Mouse (Mus musculus): ENCODE measurements at regions not wholly inside any gene's neighbourhood (a gene's known extent, or its start where the extent isn't known, plus 50 kb on each side); places are given as distances from the start of the nearest gene placed in this dataset.
A peak's percentile ranks its signal among the peaks of the same experiment; 100 is the strongest.
"Not testable (repeated sequence)": the region's sequence is repeated elsewhere in the genome, so short reads cannot be mapped to it uniquely, and the experiment has no call there.

DNA sequence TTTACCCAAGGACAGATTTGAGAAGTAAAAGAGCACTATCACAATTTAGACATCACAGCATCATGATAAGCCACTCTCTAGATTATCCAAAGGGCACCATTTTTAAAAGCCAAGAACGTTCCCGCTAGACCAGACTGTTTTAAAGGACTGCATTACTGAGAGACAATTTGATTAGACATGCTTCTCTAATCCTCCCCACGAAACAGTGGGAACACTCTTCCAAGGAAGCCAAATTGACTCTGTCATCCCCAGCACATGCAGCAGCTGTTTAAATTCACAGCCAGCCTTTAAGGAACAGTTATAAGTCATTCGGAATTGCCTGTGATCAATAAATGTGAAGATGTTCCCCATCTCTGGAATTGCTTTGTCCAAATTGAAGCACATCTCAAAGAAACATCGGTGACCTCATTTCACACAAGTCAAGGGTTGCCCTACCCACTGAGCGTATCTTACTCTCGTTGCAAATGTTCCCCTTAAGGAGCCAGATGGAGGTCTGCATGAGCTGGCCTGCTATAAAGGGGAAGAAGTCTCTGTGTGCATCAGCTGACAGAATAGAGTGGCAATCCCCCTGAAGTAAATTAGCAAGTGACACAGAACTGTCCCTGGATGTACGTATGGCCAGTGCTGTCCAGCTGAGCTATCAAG, 393.2 kb downstream of the Pid1 start:
- DNase-seq: no peak

- not testable (repeated sequence) for DNase-seq
These were observed 399.3 kb downstream of the Pid1 start for GRCm38 (mm10) chr1:83964631-83965030.

GRCm38 (mm10) chr1:83961761-83962160, 402.2 kb downstream of the Pid1 start:
- no peak for DNase-seq

- DNase-seq: no peak
These were observed 404.2 kb downstream of the Pid1 start for GRCm38 (mm10) chr1:83959756-83960155.

- DNase-seq: no peak
These were observed 441.1 kb downstream of the Pid1 start for GRCm38 (mm10) chr1:83922900-83923299.

- no peak for DNase-seq
These were observed 448.5 kb downstream of the Pid1 start for GRCm38 (mm10) chr1:83915454-83915853.

GRCm38 (mm10) chr1:83907347-83907746, 456.6 kb downstream of the Pid1 start:
- peak in 1 of 2 experiments; percentile 3 for DNase-seq

- peak; percentile 64 to 69 for DNase-seq
These were observed 457.1 kb downstream of the Pid1 start for GRCm38 (mm10) chr1:83906906-83907305.

GRCm38 (mm10) chr1:83900135-83900534, 463.8 kb downstream of the Pid1 start:
- DNase-seq: no peak

DNA sequence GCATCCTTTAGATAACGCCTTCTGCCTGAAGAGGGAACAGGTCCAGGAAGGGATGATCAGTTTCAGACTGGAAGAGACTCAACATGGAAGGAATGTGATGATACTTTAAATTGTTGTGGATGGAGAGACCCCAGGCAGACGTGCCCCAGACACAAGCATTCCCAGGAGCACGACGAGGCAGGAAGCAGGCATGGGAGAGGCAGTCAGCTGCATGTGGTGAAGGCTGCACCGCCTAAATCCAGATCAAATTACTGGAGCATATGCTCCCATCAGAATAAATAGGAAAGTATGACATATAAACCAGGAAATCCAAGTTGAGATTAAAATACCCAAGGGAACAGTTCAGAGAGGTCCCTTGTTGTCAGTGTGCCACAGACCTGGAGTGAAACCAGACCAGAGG, 467.3 kb downstream of the Pid1 start:
- no peak for DNase-seq

- no peak for DNase-seq
These were observed 471.1 kb upstream of the Sphkap start for GRCm38 (mm10) chr1:83879109-83879399.

DNA sequence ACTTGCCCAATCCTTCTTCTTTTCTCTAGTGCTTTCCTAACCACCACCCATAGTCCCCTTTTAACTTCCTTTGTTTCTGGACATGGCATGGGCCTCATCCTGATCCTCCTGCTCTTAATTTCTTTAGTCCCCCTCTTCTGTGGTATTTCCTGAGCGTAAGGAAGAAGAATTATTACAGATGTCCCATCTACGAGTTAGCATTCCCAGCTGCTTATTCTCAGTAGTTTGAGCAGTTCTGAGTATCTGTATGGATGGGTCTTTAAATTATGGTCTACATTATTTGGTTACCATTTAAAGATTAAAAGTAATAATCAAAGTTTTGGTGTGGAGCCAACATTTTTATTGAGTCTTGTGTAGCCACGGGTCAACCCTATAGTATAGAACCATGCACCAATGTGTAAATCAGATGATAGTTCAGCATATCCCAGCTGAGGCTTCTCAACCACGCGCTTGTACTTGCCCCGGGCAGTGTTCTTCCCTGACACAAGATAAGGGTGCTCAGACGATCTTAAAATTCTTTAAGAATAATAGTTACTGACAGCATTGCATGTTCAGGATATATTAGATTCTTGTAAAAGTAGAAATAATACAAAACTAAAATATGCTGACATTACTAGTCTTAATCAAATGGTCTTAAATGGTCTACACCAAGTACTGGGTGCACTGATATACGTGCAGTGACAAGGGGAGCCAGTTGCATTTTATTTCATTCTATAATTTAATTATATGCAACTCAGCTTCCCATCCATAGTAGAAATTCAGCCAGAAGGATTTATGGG, 470.5 kb upstream of the Sphkap start:
- DNase-seq: no peak

- DNase-seq: peak in 1 of 2 experiments; percentile 3
These were observed 463.0 kb upstream of the Sphkap start for GRCm38 (mm10) chr1:83870853-83871567.

DNA sequence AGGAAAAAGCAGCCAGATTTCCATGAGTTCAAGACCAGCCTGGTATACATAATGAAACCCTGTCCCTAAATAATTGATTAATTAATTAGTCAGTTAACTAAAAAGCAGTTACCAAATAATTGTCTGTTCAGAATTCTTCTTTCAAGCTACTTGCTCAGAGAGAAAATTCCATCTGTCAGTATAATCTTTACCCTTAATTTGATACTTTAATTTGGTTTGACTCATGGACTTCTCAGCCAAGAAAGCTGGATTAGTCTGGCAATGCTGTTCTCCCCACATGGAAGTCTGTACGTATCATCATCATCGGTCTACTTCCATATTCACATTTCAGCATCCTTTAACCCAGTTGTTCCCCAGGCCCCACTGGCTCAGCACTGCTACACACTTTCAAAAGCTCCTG, 461.0 kb upstream of the Sphkap start:
- DNase-seq: no peak

GRCm38 (mm10) chr1:83862541-83862940, 454.5 kb upstream of the Sphkap start:
- no peak for DNase-seq

DNA sequence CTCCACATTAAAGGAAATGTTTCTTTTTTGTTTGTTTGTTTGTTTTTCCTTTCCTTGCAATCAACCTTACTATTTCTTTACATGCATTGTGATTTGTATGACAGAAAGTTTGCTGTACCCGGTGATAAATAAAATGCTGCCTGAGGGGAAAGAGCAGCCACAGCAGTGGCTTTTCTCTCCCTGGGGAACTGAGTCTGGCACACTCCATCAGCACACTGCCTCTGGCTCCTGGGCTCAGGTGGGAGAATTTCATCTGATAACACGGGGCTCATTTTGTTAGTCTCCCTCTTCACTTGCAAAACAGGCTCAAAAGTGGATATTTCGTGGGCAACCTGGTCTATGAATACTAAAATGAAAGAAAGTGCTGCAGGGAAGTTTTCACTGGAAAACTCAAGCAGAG, 454.1 kb upstream of the Sphkap start:
- DNase-seq: no peak

- no peak for DNase-seq
These were observed 451.9 kb upstream of the Sphkap start for GRCm38 (mm10) chr1:83859732-83860424.

DNA sequence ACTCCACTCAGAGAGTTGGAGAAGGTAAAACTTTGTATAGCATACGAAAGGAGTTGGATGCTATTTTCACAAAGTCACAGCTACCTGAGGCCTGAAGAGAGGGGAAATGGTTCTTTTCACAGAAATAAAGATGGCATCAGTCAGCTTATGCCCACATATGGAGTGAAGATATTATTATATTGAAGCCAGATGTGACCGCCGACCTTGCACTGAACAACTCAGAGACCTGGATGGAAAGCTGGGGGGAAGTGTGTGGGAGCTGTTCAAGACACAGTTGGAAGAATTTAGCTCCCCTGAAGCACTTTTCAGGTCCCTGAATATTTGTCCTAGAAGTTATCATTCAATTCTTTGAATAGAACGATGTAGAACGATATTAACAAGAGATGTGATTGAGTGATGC, 446.0 kb upstream of the Sphkap start:
- no peak for DNase-seq

GRCm38 (mm10) chr1:83851081-83851480, 443.1 kb upstream of the Sphkap start:
- DNase-seq: no peak

- no peak for DNase-seq
These were observed 440.4 kb upstream of the Sphkap start for GRCm38 (mm10) chr1:83848414-83848813.

DNA sequence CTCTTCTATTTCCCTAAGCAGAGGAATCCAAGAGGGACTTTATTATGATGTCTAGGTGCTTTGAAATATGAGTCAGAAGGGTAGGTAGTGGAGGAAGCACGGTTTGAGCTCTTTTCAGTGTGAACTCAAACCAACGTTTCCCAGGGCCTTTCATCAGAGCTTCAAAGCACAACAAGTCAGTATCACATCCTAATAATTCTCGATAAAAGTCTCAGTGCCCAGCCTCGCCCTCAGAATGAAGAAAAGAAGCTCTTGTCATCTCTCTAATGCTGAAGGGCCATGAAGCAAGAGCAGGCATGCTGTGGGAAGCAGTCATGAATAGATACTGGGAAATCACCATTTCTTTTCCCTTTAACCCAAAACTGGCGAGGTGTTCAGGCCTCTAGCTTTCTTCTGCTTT, 440.0 kb upstream of the Sphkap start:
- no peak for DNase-seq

DNA sequence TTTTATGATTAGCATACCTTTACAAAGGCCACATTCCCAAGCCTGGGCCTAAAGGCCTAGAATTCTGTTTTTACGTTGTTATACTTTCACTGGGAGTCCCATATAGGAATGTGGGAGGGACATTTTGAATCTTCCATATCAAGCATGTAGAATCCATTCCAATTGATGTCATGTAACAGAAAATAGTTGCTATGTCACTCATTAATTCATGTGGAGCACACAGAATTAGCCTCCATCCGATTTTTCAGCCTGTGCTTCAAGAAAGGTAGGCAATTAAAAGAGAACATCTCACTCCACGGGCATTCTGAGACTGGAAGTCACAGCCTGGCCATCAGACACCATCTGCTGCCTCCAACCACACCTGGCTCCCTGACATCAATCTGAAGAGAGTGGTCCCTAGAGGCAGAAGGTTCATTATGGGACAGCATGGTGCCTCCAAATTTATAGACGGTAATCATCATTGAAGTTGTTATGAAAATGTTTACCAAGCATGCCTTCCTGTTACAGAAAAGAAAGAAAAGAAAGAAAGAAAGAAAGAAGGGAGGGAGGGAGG, 436.9 kb upstream of the Sphkap start:
- DNase-seq: no peak

DNA sequence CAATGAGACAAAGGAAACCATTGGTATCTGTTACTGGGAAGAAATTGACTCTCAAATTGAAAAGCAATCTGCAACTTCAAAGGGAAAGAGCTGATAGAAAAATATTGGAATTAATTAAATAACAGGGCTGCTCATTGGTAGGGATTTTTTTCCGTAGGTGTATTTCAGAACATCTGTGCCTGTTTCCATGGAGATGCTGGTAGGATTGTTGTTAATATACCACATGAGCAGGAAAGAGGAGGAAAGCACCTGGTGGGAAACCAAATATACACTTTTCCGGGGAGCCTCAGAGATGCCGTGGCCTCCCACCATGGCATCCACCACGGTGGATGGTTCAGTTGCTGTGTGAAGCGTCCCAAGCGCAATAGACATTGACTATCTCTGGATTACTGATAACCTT, 428.0 kb upstream of the Sphkap start:
- DNase-seq: no peak

All from kidney, postnatal 36 days (tissue).